Mouse (Mus musculus): ENCODE data around the gene Slc2a5.

DNA sequence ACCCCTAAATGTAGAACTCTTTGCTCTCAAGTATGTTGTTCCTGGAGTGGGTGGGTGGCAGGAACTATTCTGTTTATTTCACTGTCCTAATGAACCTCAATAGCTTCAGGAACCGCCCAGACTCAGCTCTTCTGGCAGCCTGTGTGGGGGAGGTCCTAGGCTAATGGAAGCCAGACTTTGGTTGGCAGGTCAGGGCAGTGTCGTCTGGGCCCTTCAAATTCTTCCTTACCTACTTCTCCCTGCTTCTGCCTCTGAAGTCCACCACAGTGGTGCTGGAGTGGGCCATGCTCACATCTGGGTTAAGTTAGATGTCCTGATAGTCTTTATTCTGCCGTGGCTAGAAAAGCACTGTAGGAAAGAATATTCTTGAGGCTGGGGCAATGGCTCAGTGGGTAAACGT, 59.0 kb downstream of the Slc2a5 start:
- TF ChIP-seq CTCF (conservative IDR thresholded peaks at IDR 0.05; ENCODE audit: low read length) (no peak), POU5F1 (IDR thresholded peaks at IDR 0.05; ENCODE audit: borderline replicate concordance, low read length) (no peak), NANOG (IDR thresholded peaks at IDR 0.05; ENCODE audit: borderline replicate concordance, low read length) (no peak)
